Mouse (Mus musculus): ENCODE measurements at regions not wholly inside any gene's neighbourhood (a gene's known extent, or its start where the extent isn't known, plus 50 kb on each side); places are given as distances from the start of the nearest gene placed in this dataset.

DNA sequence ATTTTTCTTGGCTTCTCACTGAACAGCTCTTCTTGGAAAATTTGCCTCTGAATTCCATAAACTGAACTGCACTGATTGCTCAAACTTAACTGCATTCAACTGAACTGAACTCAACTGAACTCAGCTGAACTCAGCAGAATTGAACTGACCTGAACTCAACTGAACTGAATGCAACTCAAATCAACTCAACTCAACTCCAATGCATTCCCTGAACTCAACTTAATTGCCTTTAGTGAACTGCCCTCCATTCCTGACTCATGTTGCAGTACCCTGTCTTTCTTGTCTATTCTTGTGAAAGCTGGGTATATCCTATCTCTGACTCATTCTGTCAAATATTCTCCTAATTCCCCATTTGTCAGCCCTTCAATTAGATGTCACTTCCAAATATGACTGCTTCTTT is 58.0 kb upstream of the Fam84a start:
- TF ChIP-seq CTCF (IDR thresholded peaks at IDR 0.05; ENCODE audit: insufficient read depth, low read length), result no peak
- TF ChIP-seq POLR2A (IDR thresholded peaks at IDR 0.05; ENCODE audit: borderline replicate concordance, extremely low read depth, low read depth, low read length), result no peak
